Mouse (Mus musculus) right cerebral cortex, postnatal 36 days (tissue): ENCODE measurements around the gene Masp1.

Experiments
- DNase-seq, 2 experiments: peaks; one replicate each; pipeline ENCODE4 v3.0.0; 2022; ENCODE audit warnings: low spot score in 2 of 2, mixed read lengths in 1 of 2

The Masp1 gene

DNA sequence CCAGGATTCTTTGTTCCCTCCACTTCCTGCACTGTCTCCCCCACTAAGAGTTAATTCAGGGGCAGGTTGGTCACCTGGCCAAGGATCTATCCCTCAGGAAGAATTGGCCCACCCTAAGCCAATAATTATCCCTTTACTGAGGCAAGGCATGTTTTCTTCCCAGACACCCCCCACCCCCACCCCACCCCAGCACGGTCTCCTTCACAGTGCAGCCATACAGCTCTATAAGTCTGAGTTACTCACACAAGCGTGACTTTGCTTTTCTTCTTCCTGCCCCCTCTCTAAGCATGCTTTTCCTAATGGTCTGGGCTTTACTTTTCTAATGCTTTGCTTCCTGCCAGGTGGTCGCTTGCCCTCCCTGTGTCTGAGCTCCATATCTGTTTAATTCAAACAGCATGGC lies 118.7 kb downstream of the Masp1 start:
- no peak for DNase-seq

DNA sequence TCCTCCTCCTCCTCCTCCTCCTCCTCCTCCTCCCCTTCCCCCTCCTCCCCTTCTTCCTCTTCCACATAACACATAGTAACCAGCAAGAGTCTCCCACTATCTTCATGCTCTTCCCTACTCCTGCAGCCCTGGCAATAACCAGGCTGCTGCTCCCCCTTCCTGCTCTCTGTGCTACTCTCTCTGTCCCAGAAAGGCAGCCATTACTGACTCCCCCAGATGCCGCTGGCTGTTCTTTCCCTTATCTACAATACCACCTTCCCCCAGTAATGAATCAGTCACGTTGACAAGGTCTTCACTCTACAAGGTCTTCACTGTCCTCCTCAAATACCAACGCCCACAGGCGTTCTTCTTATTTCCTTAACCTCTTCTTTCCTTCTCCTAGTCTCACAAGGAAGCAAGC lies 119.2 kb downstream of the Masp1 start:
- no peak for DNase-seq
